Mouse (Mus musculus) brain, adult 10 weeks (tissue): ENCODE results near the gene Xndc1. TPM values are rescaled to one million over a fixed set of nuclear protein-coding genes. Genes with fewer than 3 reads are reported as not detected.

Source experiments
- polyA plus RNA-seq: library from polyadenylated mRNA; stranded (reverse); fragments of 350-450 nt; fragmentation: Illumina TruSeq; extraction: RNeasy Lipid Tissue Mini Kit (QIAGEN cat#74804); gene quantifications from one replicate; pipeline ENCODE4 v1.2.3, GENCODE M21; 2015; ENCODE audit warnings: low read depth, low replicate concordance

Xndc1 gene
- 21.7 TPM for polyA plus RNA-seq

GRCm38 (mm10) chr7:102065046-102065891 is at the start of gene Xndc1, which contains the start of the genes Rnf121 and Xntrpc:
Gene Xndc1, plus strand, starts transcription at chr7:102065511.
Gene Rnf121, minus strand, starts transcription at chr7:102065469.
Gene Xntrpc, plus strand, starts transcription at chr7:102065713.

GRCm38 (mm10) chr7:102018590-102018989 is 46.7 kb upstream of the Xndc1 start, which contains the start of gene Il18bp:
Gene Il18bp, minus strand, starts transcription at chr7:102018690.

GRCm38 (mm10) chr7:102082816-102083215 is 17.5 kb downstream of the Xndc1 start, which contains the start of gene Trpc2:
Gene Trpc2, plus strand, starts transcription at chr7:102083116.

GRCm38 (mm10) chr7:102101487-102101886 is 36.2 kb downstream of the Xndc1 start, which contains the start of gene Art1:
Gene Art1, plus strand, starts transcription at chr7:102101743.

GRCm38 (mm10) chr7:102109171-102109570 is 43.9 kb downstream of the Xndc1 start, which contains the start of gene Art5:
Gene Art5, minus strand, starts transcription at chr7:102109489.

GRCm38 (mm10) chr7:102116579-102117331 is 51.4 kb downstream of the Xndc1 start, which contains the start of gene Chrna10:
Gene Chrna10, minus strand, starts transcription at chr7:102116828.

Other genes with a start within 250 kb of the Xndc1 start
- gene Phox2a, start 247.2 kb upstream of the Xndc1 start, polyA plus RNA-seq: not detected
- gene Inppl1, start 227.3 kb upstream of the Xndc1 start, polyA plus RNA-seq: 20.5 TPM
- 0.83 TPM for gene Folr2, start 208.3 kb upstream of the Xndc1 start, polyA plus RNA-seq
- 35.2 TPM for gene Anapc15, start 201.8 kb upstream of the Xndc1 start, polyA plus RNA-seq
- 15.2 TPM for gene Folr1, start 194.7 kb upstream of the Xndc1 start, polyA plus RNA-seq
- 170 TPM for gene Lamtor1, start 159.6 kb upstream of the Xndc1 start, polyA plus RNA-seq
- not detected for gene Tomt, start 159.2 kb upstream of the Xndc1 start, polyA plus RNA-seq
- gene Lrrc51, start 131.6 kb upstream of the Xndc1 start, polyA plus RNA-seq: 8.7 TPM
- gene Numa1, start 131.4 kb upstream of the Xndc1 start, polyA plus RNA-seq: 47.5 TPM
- 6.8 TPM for gene Il18bp, start 46.8 kb upstream of the Xndc1 start, polyA plus RNA-seq
- gene Rnf121, start within 50 bp of the Xndc1 start, polyA plus RNA-seq: 45.0 TPM
- 1.3 TPM for gene Xntrpc, start 202 bp downstream of the Xndc1 start, polyA plus RNA-seq
- 0.37 TPM for gene Trpc2, start 17.6 kb downstream of the Xndc1 start, polyA plus RNA-seq
- gene Art1, start 36.2 kb downstream of the Xndc1 start, polyA plus RNA-seq: not detected
- gene Art5, start 44.0 kb downstream of the Xndc1 start, polyA plus RNA-seq: 0.40 TPM
- not detected for gene Chrna10, start 51.3 kb downstream of the Xndc1 start, polyA plus RNA-seq
- 16.7 TPM for gene Nup98, start 144.7 kb downstream of the Xndc1 start, polyA plus RNA-seq
- gene Pgap2, start 144.7 kb downstream of the Xndc1 start, polyA plus RNA-seq: 30.4 TPM
- gene Rhog, start 190.5 kb downstream of the Xndc1 start, polyA plus RNA-seq: 49.4 TPM
- gene Stim1, start 202.3 kb downstream of the Xndc1 start, polyA plus RNA-seq: 58.6 TPM